Mouse (Mus musculus): ENCODE measurements around the gene Cib1.

The Cib1 gene

GRCm38 (mm10) chr7:80232489-80233029 lies at the start of gene Cib1, which contains the start of gene Gdpgp1:
Cib1 (minus strand) TSS chr7:80232813.
Gdpgp1 (plus strand) TSS chr7:80232865.
- DNase-seq (ENCODE audit: low spot score in 2 of 2), result peak; percentile 88 to 93

- DNase-seq (ENCODE audit: low spot score in 2 of 2), result no peak
These were observed 49.0 kb upstream of the Cib1 start for GRCm38 (mm10) chr7:80281646-80282045.

GRCm38 (mm10) chr7:80280998-80281397 lies 48.4 kb upstream of the Cib1 start:
- DNase-seq (ENCODE audit: low spot score in 2 of 2), result no peak

GRCm38 (mm10) chr7:80280032-80280431 lies 47.4 kb upstream of the Cib1 start:
- no peak for DNase-seq (ENCODE audit: low spot score in 2 of 2)

GRCm38 (mm10) chr7:80276374-80276773 lies 43.8 kb upstream of the Cib1 start:
- no peak for DNase-seq (ENCODE audit: low spot score in 2 of 2)

GRCm38 (mm10) chr7:80273456-80273855 lies 40.8 kb upstream of the Cib1 start:
- no peak for DNase-seq (ENCODE audit: low spot score in 2 of 2)

- peak; percentile 27 to 38 for DNase-seq (ENCODE audit: low spot score in 2 of 2)
These were observed 37.2 kb upstream of the Cib1 start for GRCm38 (mm10) chr7:80269751-80270255.

GRCm38 (mm10) chr7:80268897-80269750 lies 36.5 kb upstream of the Cib1 start, which contains the start of gene Vps33b:
Vps33b (plus strand) TSS chr7:80269649.
- peak; percentile 91 to 95 for DNase-seq (ENCODE audit: low spot score in 2 of 2)

- no peak for DNase-seq (ENCODE audit: low spot score in 2 of 2)
These were observed 35.2 kb upstream of the Cib1 start for GRCm38 (mm10) chr7:80267764-80268163.

GRCm38 (mm10) chr7:80264606-80265005 lies 32.0 kb upstream of the Cib1 start:
- DNase-seq (ENCODE audit: low spot score in 2 of 2), result no peak

- DNase-seq (ENCODE audit: low spot score in 2 of 2), result peak in 1 of 2 experiments; percentile 7
These were observed 28.9 kb upstream of the Cib1 start for GRCm38 (mm10) chr7:80261372-80261990.

- DNase-seq (ENCODE audit: low spot score in 2 of 2), result peak; percentile 62 to 71
These were observed 28.2 kb upstream of the Cib1 start, which contains the start of gene Ngrn for GRCm38 (mm10) chr7:80260625-80261371. Ngrn (plus strand) TSS chr7:80261215.

- no peak for DNase-seq (ENCODE audit: low spot score in 2 of 2)
These were observed 25.1 kb upstream of the Cib1 start for GRCm38 (mm10) chr7:80257706-80258105.

- no peak for DNase-seq (ENCODE audit: low spot score in 2 of 2)
These were observed 23.4 kb upstream of the Cib1 start for GRCm38 (mm10) chr7:80255981-80256380.

- no peak for DNase-seq (ENCODE audit: low spot score in 2 of 2)
These were observed 20.3 kb upstream of the Cib1 start for GRCm38 (mm10) chr7:80252886-80253285.

GRCm38 (mm10) chr7:80252437-80252836 lies 19.8 kb upstream of the Cib1 start:
- DNase-seq (ENCODE audit: low spot score in 2 of 2), result no peak

- no peak for DNase-seq (ENCODE audit: low spot score in 2 of 2)
These were observed 14.2 kb upstream of the Cib1 start for GRCm38 (mm10) chr7:80246859-80247258.

- peak; percentile 92 to 94 for DNase-seq (ENCODE audit: low spot score in 2 of 2)
These were observed 13.6 kb upstream of the Cib1 start, which contains the start of gene Ttll13 for GRCm38 (mm10) chr7:80246148-80246721. Ttll13 (plus strand) TSS chr7:80246376.

GRCm38 (mm10) chr7:80244851-80245250 lies 12.2 kb upstream of the Cib1 start:
- no peak for DNase-seq (ENCODE audit: low spot score in 2 of 2)

GRCm38 (mm10) chr7:80241661-80242060 lies 9.0 kb upstream of the Cib1 start:
- DNase-seq (ENCODE audit: low spot score in 2 of 2), result no peak

- no peak for DNase-seq (ENCODE audit: low spot score in 2 of 2)
These were observed 5.9 kb upstream of the Cib1 start for GRCm38 (mm10) chr7:80238542-80238941.

Measured in frontal cortex, postnatal 14 days (tissue).